Mouse (Mus musculus): Measurements from ENCODE around the gene Trex1. TPM values are rescaled to one million over a fixed set of nuclear protein-coding genes. Genes with fewer than 3 reads are reported as not detected.

The Trex1 gene
- total RNA-seq, 1 experiment from 2014 or later: 13.7 TPM

DNA sequence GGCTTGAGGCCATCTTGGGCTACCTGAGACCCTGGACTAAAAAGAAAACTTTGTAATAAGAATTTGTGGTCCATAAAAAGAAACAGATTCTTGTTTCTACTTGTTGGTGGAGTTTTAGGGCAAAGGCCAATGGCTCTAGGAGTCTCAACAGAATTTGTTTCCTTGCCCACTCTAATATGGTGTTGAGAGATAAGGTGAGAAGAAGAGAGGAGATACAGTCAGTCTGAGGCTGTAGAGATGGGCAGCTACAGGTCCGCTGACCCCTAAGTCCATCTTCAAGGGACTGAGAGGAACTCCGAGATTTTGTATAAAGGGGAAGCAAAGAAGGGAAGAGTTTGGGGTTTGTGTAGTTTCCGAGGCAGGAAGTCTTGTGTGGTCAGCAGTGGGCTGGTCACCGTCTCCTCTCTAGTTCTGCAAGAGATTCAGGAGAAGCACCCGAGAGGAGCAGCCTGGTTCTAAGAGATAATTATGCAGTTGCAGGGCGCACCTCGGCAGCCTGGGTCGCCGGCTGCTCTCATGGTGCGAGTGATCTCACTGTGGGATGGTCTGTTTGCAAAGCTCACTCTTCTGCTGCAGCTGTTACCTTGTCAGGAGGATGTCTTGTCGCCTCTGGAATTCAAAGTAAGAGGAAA lies 42.4 kb downstream of the Trex1 start:
- no peak for DNase-seq

DNA sequence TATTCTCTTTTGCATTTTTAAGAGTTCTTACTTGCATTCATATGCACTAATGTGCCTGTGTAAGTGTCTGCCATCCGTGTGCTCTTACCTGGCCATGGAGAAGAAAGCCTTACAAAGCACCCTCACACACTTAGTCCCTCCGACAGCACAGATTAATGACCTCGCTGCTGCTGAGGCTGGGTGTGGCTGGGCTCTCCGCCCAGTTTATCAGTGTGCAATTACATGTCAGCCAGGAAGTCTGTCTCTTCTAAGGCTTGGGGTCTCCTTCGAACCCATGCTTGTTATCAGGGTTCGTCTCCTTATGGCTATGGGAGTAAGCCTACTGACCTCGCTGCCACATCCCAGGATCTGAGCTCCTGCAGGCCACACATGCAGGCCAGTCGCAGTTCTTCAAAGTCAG lies 44.1 kb downstream of the Trex1 start:
- no peak for DNase-seq

DNA sequence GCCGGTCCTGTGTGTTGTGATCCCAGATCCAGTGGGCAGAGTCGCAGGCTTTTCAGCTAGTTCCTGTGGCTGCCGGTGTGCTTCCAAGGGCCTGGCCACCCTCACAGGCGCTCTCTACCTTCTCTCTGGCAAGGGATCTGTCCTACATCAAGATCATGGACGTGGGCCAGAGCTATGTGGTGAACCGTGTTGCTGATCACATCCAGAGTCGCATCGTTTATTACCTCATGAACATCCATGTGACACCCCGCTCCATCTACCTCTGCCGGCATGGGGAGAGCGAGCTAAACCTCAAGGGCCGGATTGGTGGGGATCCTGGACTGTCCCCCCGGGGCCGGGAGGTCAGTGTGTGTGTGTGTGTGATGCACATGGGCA lies 49.2 kb downstream of the Trex1 start:
- DNase-seq: no peak

DNA sequence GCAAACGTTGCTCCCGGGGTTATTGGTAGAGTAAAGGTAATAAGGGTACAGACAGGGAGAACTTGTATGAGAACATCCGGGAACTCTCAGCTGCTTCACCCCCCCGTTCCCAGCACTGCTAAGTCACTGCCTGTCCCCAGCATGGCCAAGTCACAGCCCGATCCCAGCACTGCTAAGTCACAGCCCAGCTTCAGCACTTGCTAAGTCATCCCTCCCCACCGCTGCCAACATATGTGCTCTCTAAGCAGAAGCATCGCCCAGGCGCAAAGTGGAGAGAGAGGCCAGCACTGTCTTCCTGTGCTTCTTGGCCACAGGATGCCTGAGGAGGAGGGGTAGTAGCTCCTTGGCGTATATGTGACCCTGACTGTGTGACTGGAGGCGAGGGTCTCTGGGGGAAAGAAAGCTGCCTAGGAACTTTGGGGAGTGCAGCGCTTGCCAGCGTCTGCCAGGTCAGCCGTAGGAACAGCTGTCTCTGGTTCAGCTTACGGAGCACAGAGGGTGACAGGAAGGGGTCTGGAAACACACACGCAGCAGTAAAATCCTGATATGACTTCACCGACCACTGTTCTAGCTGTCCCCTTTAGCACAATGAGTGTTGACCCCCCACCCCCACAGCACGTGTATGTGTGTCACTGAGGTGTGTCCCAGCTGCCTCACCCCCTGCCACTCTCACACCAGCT lies 49.8 kb downstream of the Trex1 start:
- peak; percentile 63 for DNase-seq

DNA sequence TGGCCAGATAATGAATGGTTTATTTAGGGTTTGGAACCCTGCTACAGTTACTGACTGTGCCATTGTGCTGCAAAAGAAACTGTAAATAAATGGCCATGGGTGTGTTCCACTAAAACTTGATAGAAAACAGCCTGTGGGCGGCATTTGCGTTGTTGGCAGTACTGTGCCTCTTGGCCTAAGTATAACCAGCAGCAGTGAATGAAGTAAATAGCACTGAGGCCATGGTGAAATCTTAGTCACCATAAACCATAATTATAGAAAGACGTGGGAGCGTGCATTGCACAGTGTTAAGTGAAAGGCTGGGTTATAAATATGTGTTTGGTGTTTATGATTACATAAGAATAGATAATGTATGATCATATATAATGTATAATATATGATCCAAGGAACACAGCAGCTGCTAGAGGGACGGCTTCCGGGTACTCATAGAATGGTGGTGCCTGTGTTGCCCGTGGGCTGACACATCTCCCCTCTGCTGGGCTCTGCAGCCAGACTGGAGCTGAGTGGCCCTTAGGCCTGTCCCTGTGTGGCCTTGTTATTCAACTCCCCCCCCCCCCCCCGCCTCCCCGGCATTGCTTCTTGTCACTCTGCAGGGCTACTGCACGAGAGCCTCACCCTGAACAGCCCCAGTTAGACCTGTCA lies 50.4 kb downstream of the Trex1 start:
- DNase-seq: peak; percentile 27

DNA sequence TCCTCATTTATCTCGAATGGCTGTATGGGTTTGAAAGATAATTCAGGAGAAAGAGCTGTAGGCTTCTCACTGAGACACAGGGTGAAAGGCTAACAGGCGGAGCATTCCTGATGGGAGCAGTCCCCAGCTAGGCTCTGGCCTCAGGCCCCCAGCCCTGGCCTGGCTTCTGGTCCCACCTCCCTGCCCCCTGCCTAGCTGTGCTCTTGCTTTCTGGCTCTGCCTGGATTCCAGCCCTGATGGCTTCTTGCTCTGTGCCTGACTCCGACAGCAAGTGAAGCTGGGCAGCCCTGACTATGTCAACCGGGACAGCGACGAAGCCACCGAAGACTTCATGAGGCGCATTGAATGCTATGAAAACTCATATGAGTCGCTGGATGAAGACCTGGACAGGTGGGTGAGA lies 51.5 kb downstream of the Trex1 start:
- no peak for DNase-seq

Other genes starting within 250 kb of the Trex1 start
- gene Celsr3, start 233.4 kb downstream of the Trex1 start, total RNA-seq (2021): 3.9 and 4.9 TPM in 2 replicates
- 8.4 and 13.3 TPM in 2 replicates for gene Slc26a6, start 206.5 kb downstream of the Trex1 start, total RNA-seq (2021)
- not detected in 2 replicates for gene Tmem89, start 145.1 kb downstream of the Trex1 start, total RNA-seq (2021)
- gene Uqcrc1, start 123.1 kb downstream of the Trex1 start, total RNA-seq (2021): 1,224 and 1,334 TPM in 2 replicates
- 6.0 and 8.5 TPM in 2 replicates for gene Col7a1, start 106.1 kb downstream of the Trex1 start, total RNA-seq (2021)
- 0.53 and 0.89 TPM in 2 replicates for gene Ucn2, start 73.7 kb downstream of the Trex1 start, total RNA-seq (2021)
- 5.0 and 5.7 TPM in 2 replicates for gene Pfkfb4, start 68.0 kb downstream of the Trex1 start, total RNA-seq (2021)
- gene Shisa5, start 21.2 kb downstream of the Trex1 start, total RNA-seq (2021): 95.6 and 167 TPM in 2 replicates
- 14.6 and 16.0 TPM in 2 replicates for gene Atrip, start 14.4 kb upstream of the Trex1 start, total RNA-seq (2021)
- 15.7 and 17.2 TPM in 2 replicates for gene Ccdc51, start 22.8 kb upstream of the Trex1 start, total RNA-seq (2021)
- 326 and 340 TPM in 2 replicates for gene Tma7, start 22.9 kb upstream of the Trex1 start, total RNA-seq (2021)
- gene Plxnb1, start 35.7 kb upstream of the Trex1 start, total RNA-seq (2021): 63.8 and 67.0 TPM in 2 replicates
- gene Fbxw21, start 102.3 kb upstream of the Trex1 start, total RNA-seq (2021): not detected in 2 replicates
- gene Fbxw13, start 136.2 kb upstream of the Trex1 start, total RNA-seq (2021): not detected in 2 replicates
- not detected in 2 replicates for gene Fbxw20, start 175.0 kb upstream of the Trex1 start, total RNA-seq (2021)
- not detected in 2 replicates for gene Fbxw14, start 227.9 kb upstream of the Trex1 start, total RNA-seq (2021)